Mouse (Mus musculus) heart, postnatal 10 days (tissue): ENCODE measurements at regions not wholly inside any gene's neighbourhood (a gene's known extent, or its start where the extent isn't known, plus 50 kb on each side); places are given as distances from the start of the nearest gene placed in this dataset.
"Not testable (repeated sequence)": the region's sequence is repeated elsewhere in the genome, so short reads cannot be mapped to it uniquely, and the experiment has no call there.

Experiments
- DNase-seq, 2 experiments: peaks; one replicate each; pipeline ENCODE4 v3.0.0; 2021
- intact Hi-C: fragments of 180-260 bp; cut with DNase I; formaldehyde crosslinking; loops from one replicate; pipeline ENCODE4 v1.15.1; 2025

GRCm38 (mm10) chr14:73453164-73453563, 56.7 kb upstream of the Med4 start:
- intact Hi-C loops: no loop called here
- no peak for DNase-seq

GRCm38 (mm10) chr14:73452321-73453082, 57.3 kb upstream of the Med4 start:
- no peak for DNase-seq
- intact Hi-C loops: no loop called here

GRCm38 (mm10) chr14:73451291-73452045, 58.4 kb upstream of the Med4 start:
- DNase-seq: no peak
- intact Hi-C loops: no loop called here

GRCm38 (mm10) chr14:73449901-73450495, 59.8 kb upstream of the Med4 start:
- no peak for DNase-seq
- intact Hi-C loops: no loop called here

GRCm38 (mm10) chr14:73449111-73449510, 60.7 kb upstream of the Med4 start:
- no peak for DNase-seq
- intact Hi-C loops: no loop called here

GRCm38 (mm10) chr14:73445508-73446256, 60.6 kb upstream of the Itm2b start:
- DNase-seq: no peak
- intact Hi-C loops: no loop called here

- intact Hi-C loops: no loop called here
- no peak for DNase-seq
Measured at GRCm38 (mm10) chr14:73444733-73445132, 59.6 kb upstream of the Itm2b start.

GRCm38 (mm10) chr14:73441951-73442716, 57.0 kb upstream of the Itm2b start:
- intact Hi-C loops: no loop called here
- peak; percentile 31 to 38 for DNase-seq

- DNase-seq, intact Hi-C loops: not testable (repeated sequence)
Measured at GRCm38 (mm10) chr14:73441206-73441950, 56.3 kb upstream of the Itm2b start.

- no peak for DNase-seq
- intact Hi-C loops: no loop called here
Measured at GRCm38 (mm10) chr14:73439802-73440309, 54.8 kb upstream of the Itm2b start.

- intact Hi-C loops: no loop called here
- DNase-seq: no peak
Measured at GRCm38 (mm10) chr14:73435839-73436238, 50.8 kb upstream of the Itm2b start.
